Mouse (Mus musculus): ENCODE data around the gene Elof1.

DNA sequence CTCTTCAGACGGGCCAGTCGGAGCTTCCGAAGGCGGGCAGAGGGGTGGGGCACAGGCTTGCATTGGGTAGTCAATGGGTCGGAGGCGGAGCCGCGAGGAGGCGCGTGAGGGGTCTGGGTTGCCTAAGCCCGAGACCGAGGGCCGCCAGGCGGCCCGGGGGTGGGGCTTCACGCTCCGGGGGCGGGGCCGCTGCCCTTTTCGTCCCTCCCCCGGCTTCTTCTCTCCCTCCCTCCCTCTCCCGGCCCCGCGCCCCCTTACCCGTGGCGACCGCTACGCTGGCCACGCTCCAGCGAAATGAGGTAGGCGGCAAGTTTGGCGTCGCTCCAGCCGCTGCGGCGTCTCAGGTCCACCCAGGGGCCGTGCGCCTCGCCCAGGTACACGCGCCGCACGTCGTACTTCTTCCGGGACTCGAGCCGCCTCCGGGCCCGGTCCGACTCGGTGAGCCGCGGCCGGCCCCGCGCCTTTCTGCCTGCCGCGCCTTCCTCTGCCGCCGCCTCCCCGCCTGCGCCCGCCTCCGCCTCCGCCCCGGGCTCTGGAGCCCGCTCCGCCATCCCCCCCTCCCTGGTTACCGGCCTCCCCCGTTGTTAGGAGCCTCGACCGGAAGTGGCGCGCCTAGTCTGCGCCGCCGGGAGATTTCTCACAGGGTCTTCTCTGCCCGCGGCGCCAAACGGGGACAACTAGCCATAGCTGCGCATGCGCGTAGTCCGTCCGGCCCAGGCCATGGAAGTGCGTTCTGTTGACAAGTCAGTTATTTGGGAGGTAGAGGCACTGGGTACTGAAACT is 46.0 kb downstream of the Elof1 start, which contains the start of the genes Gm49318 and Zfp653:
- TF ChIP-seq POLR2A (IDR thresholded peaks at IDR 0.05; ENCODE audit: borderline replicate concordance, extremely low read depth, low read depth, low read length): peak; percentile 94; the same call in 1 of the 2 replicates
- TF ChIP-seq CTCF (IDR thresholded peaks at IDR 0.05; ENCODE audit: insufficient read depth, low read length): no peak

All from lung, adult 2 months (tissue).